Mouse (Mus musculus) cerebral cortex, adult 2 months (tissue): ENCODE measurements around the gene Qrfp.

Experiments
- WGBS: fragments of 180-500 bp; shearing (Covaris S2); methylation state at CpG from one replicate; pipeline ENCODE4 v1.1.7; 2018; 5-methylcytosine and 5-hydroxymethylcytosine counted together

The Qrfp gene

GRCm38 (mm10) chr2:31810444-31810843 is at the start of gene Qrfp:
Gene Qrfp (minus strand): TSS chr2:31810580.
- WGBS = 75% methylated on average over 12 of the region's 12 CpGs

- 51% methylated on average over 12 of the region's 12 CpGs for WGBS
Observed at GRCm38 (mm10) chr2:31858500-31858899, 48.1 kb upstream of the Qrfp start.

GRCm38 (mm10) chr2:31857180-31857579 is 46.8 kb upstream of the Qrfp start:
- 56% methylated on average over 6 of the region's 6 CpGs for WGBS

- 87% methylated on average over 8 of the region's 8 CpGs for WGBS
Observed at GRCm38 (mm10) chr2:31855991-31856390, 45.6 kb upstream of the Qrfp start.

GRCm38 (mm10) chr2:31850141-31850540 is 39.8 kb upstream of the Qrfp start:
- 31% methylated on average over 12 of the region's 12 CpGs for WGBS

- 56% methylated on average over 6 of the region's 6 CpGs for WGBS
Observed at GRCm38 (mm10) chr2:31847908-31848307, 37.5 kb upstream of the Qrfp start.

- 10% methylated on average over 35 of the region's 35 CpGs for WGBS
Observed at GRCm38 (mm10) chr2:31846692-31847660, 36.6 kb upstream of the Qrfp start.

GRCm38 (mm10) chr2:31845896-31846691 is 35.7 kb upstream of the Qrfp start, which contains the start of gene Fibcd1:
Gene Fibcd1 (minus strand): TSS chr2:31846005.
- WGBS = under 1% methylated on average over 87 of the region's 88 CpGs

- 1% methylated on average over 26 of the region's 26 CpGs for WGBS
Observed at GRCm38 (mm10) chr2:31845512-31845895, 35.1 kb upstream of the Qrfp start.

- WGBS = 20% methylated on average over 10 of the region's 10 CpGs
Observed at GRCm38 (mm10) chr2:31844729-31845136, 34.4 kb upstream of the Qrfp start.

- WGBS = 74% methylated on average over 1 of the region's 1 CpGs
Observed at GRCm38 (mm10) chr2:31838868-31839267, 28.5 kb upstream of the Qrfp start.

- 56% methylated on average over 6 of the region's 6 CpGs for WGBS
Observed at GRCm38 (mm10) chr2:31836985-31837384, 26.6 kb upstream of the Qrfp start.

GRCm38 (mm10) chr2:31836091-31836490 is 25.7 kb upstream of the Qrfp start:
- 86% methylated on average over 10 of the region's 10 CpGs for WGBS

- 41% methylated on average over 4 of the region's 4 CpGs for WGBS
Observed at GRCm38 (mm10) chr2:31828311-31828825, 18.0 kb upstream of the Qrfp start.

GRCm38 (mm10) chr2:31827877-31828276 is 17.5 kb upstream of the Qrfp start:
- WGBS = 27% methylated on average over 7 of the region's 7 CpGs

GRCm38 (mm10) chr2:31826094-31827085 is 16.0 kb upstream of the Qrfp start:
- 63% methylated on average over 14 of the region's 14 CpGs for WGBS

GRCm38 (mm10) chr2:31825469-31825911 is 15.1 kb upstream of the Qrfp start:
- WGBS = 54% methylated on average over 16 of the region's 16 CpGs

GRCm38 (mm10) chr2:31823933-31824730 is 13.8 kb upstream of the Qrfp start:
- WGBS = 60% methylated on average over 12 of the region's 15 CpGs

- WGBS = 5% methylated on average over 39 of the region's 39 CpGs
Observed at GRCm38 (mm10) chr2:31822524-31823371, 12.4 kb upstream of the Qrfp start.
